Mouse (Mus musculus): Measurements from ENCODE around the gene Tubb4b. TPM values are rescaled to one million over a fixed set of nuclear protein-coding genes. Genes with fewer than 3 reads are reported as not detected.

Tubb4b gene
- polyA plus RNA-seq, 1 experiment from 2014 or later: 562 TPM

- Histone ChIP-seq H3K4me3 (no peak overlapping the region), H3K36me3 (replicated peaks) (no peaks in the 10 kb centered on the region), H3K4me1 (peaks cover 17% of the 10 kb centered on the region), H3K27ac (replicated peaks) (no peak overlapping the region), H3K9me3 (no peaks in the 10 kb centered on the region), H3K27me3 (replicated peaks; ENCODE audit: low read depth, poor library complexity, severe bottlenecking) (peaks cover 31% of the 10 kb centered on the region)
- WGBS: 89% methylated on average over 7 of the region's 7 CpGs
- DNase-seq (ENCODE audit: low spot score): no peak
Measured at GRCm38 (mm10) chr2:25230581-25230980, 6.1 kb upstream of the Tubb4b start.

- Histone ChIP-seq H3K4me1 (peaks cover 21% of the 10 kb centered on the region), H3K4me3 (no peak overlapping the region), H3K9me3 (no peaks in the 10 kb centered on the region), H3K27ac (replicated peaks) (no peak overlapping the region), H3K27me3 (replicated peaks; ENCODE audit: low read depth, poor library complexity, severe bottlenecking) (peaks cover 28% of the 10 kb centered on the region), H3K36me3 (replicated peaks) (no peaks in the 10 kb centered on the region)
- DNase-seq (ENCODE audit: low spot score): no peak
- WGBS: 78% methylated on average over 5 of the region's 5 CpGs
Measured at GRCm38 (mm10) chr2:25229582-25229981, 5.1 kb upstream of the Tubb4b start.

- H3K9me3 ChIP-seq: no peaks in the 10 kb centered on the region
- H3K27me3 ChIP-seq (replicated peaks; ENCODE audit: low read depth, poor library complexity, severe bottlenecking): peaks cover 25% of the 10 kb centered on the region
- 69% methylated on average over 6 of the region's 6 CpGs for WGBS
- peak overlapping the region; percentile 45 for H3K4me3 ChIP-seq
- no peak for DNase-seq (ENCODE audit: low spot score)
- peaks cover 21% of the 10 kb centered on the region for H3K4me1 ChIP-seq
- peak overlapping the region; percentile 77 for H3K27ac ChIP-seq (replicated peaks)
- H3K36me3 ChIP-seq (replicated peaks): no peaks in the 10 kb centered on the region
Measured at GRCm38 (mm10) chr2:25228995-25229530, 4.6 kb upstream of the Tubb4b start.

- Histone ChIP-seq H3K27me3 (replicated peaks; ENCODE audit: low read depth, poor library complexity, severe bottlenecking) (peaks cover 25% of the 10 kb centered on the region), H3K4me1 (peaks cover 25% of the 10 kb centered on the region), H3K36me3 (replicated peaks) (peaks cover 3% of the 10 kb centered on the region), H3K4me3 (peak overlapping the region; percentile 45), H3K27ac (replicated peaks) (peak overlapping the region; percentile 77), H3K9me3 (no peaks in the 10 kb centered on the region)
- DNase-seq (ENCODE audit: low spot score): peak; percentile 86
- under 1% methylated on average over 7 of the region's 7 CpGs for WGBS
Measured at GRCm38 (mm10) chr2:25228431-25228889, 4.0 kb upstream of the Tubb4b start.

DNA sequence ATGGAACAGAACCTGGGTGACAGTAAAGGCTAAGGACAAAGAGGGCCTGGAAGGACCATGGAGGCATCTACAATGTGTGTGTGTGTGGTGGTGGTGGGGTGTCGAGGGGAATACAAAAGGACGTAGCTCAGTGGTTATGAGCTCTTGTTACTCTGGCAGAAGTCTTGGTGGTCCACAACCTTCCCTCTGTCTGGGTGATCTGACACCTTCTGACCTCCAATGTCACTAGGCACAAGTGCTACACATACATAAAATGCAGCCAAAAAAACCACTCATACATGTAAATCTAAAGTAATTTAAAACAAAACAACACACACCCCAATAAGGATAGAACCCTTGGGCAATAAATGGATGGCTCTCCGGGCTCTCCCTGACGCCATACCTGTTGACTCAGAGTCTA lies 2.9 kb upstream of the Tubb4b start:
- 93% methylated on average over 4 of the region's 4 CpGs for WGBS
- H3K27ac ChIP-seq (replicated peaks): no peak overlapping the region
- peaks cover 12% of the 10 kb centered on the region for H3K36me3 ChIP-seq (replicated peaks)
- peaks cover 29% of the 10 kb centered on the region for H3K4me1 ChIP-seq
- no peak for DNase-seq (ENCODE audit: low spot score)
- H3K27me3 ChIP-seq (replicated peaks; ENCODE audit: low read depth, poor library complexity, severe bottlenecking): peaks cover 24% of the 10 kb centered on the region
- no peaks in the 10 kb centered on the region for H3K9me3 ChIP-seq
- H3K4me3 ChIP-seq: no peak overlapping the region

GRCm38 (mm10) chr2:25226864-25227263 lies 2.4 kb upstream of the Tubb4b start:
- H3K4me1 ChIP-seq: peaks cover 29% of the 10 kb centered on the region
- WGBS: 76% methylated on average over 5 of the region's 5 CpGs
- H3K9me3 ChIP-seq: no peaks in the 10 kb centered on the region
- peaks cover 18% of the 10 kb centered on the region for H3K36me3 ChIP-seq (replicated peaks)
- H3K27ac ChIP-seq (replicated peaks): peak overlapping the region; percentile 7; the same call in 1 of the 2 replicates
- DNase-seq (ENCODE audit: low spot score): no peak
- H3K4me3 ChIP-seq: no peak overlapping the region
- peaks cover 18% of the 10 kb centered on the region for H3K27me3 ChIP-seq (replicated peaks; ENCODE audit: low read depth, poor library complexity, severe bottlenecking)

DNA sequence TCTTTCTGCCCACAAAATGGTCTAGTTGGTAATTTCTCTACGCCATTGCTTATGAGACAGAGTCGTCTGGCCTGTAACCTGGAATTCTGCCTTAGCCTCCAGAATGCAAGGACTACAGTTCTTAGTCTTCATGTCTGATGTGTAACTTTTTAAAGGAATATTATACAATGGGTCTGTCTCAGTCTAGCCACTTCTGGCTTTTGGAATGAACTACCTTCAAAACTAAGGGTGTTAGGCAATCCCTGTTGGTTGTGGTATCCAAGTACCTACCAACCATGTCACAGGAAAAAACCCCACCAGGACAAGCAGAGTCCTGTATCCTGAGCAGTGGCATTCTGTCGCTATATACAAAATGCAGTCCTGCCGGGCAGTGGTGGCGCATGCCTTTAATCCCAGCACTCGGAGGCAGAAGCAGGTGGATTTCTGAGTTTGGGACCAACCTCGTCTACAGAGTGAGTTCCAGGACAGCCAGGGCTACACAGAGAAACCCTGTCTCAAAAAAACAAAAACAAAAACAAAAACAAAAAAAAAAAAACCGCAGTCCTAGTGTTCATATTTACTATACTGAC lies 1.4 kb upstream of the Tubb4b start:
- no peaks in the 10 kb centered on the region for H3K9me3 ChIP-seq
- H3K27me3 ChIP-seq (replicated peaks; ENCODE audit: low read depth, poor library complexity, severe bottlenecking): peaks cover 8% of the 10 kb centered on the region
- peak overlapping the region; percentile 84 for H3K4me3 ChIP-seq
- peak overlapping the region; percentile 91 for H3K27ac ChIP-seq (replicated peaks)
- peaks cover 29% of the 10 kb centered on the region for H3K4me1 ChIP-seq
- 75% methylated on average over 8 of the region's 8 CpGs for WGBS
- peaks cover 26% of the 10 kb centered on the region for H3K36me3 ChIP-seq (replicated peaks)
- no peak for DNase-seq (ENCODE audit: low spot score)

GRCm38 (mm10) chr2:25224766-25225752 lies 557 bp upstream of the Tubb4b start:
- Histone ChIP-seq H3K36me3 (replicated peaks) (peaks cover 26% of the 10 kb centered on the region), H3K27me3 (replicated peaks; ENCODE audit: low read depth, poor library complexity, severe bottlenecking) (peaks cover under 1% of the 10 kb centered on the region; the same call in 1 of the 2 replicates), H3K4me3 (peak overlapping the region; percentile 84), H3K4me1 (peaks cover 29% of the 10 kb centered on the region), H3K27ac (replicated peaks) (peak overlapping the region; percentile 91), H3K9me3 (no peaks in the 10 kb centered on the region)
- WGBS: 2% methylated on average over 41 of the region's 41 CpGs
- DNase-seq (ENCODE audit: low spot score): peak; percentile 98

- 1% methylated on average over 53 of the region's 53 CpGs for WGBS
- Histone ChIP-seq H3K27me3 (replicated peaks; ENCODE audit: low read depth, poor library complexity, severe bottlenecking) (no peaks in the 10 kb centered on the region), H3K27ac (replicated peaks) (peak overlapping the region; percentile 93), H3K4me3 (peak overlapping the region; percentile 84), H3K36me3 (replicated peaks) (peaks cover 26% of the 10 kb centered on the region), H3K4me1 (peaks cover 26% of the 10 kb centered on the region), H3K9me3 (no peaks in the 10 kb centered on the region)
- DNase-seq (ENCODE audit: low spot score): no peak
Measured at GRCm38 (mm10) chr2:25223681-25224491, 616 bp downstream of the Tubb4b start.

- H3K9me3 ChIP-seq: no peaks in the 10 kb centered on the region
- DNase-seq (ENCODE audit: low spot score): no peak
- 70% methylated on average over 5 of the region's 5 CpGs for WGBS
- peaks cover 17% of the 10 kb centered on the region for H3K4me1 ChIP-seq
- H3K4me3 ChIP-seq: no peak overlapping the region
- peaks cover 26% of the 10 kb centered on the region for H3K36me3 ChIP-seq (replicated peaks)
- H3K27ac ChIP-seq (replicated peaks): no peak overlapping the region
- H3K27me3 ChIP-seq (replicated peaks; ENCODE audit: low read depth, poor library complexity, severe bottlenecking): no peaks in the 10 kb centered on the region
Measured at GRCm38 (mm10) chr2:25221331-25221772, 3.1 kb downstream of the Tubb4b start.

- H3K27ac ChIP-seq (replicated peaks): no peak within 1 kb of the TSS
- no peak within 1 kb of the TSS for H3K4me3 ChIP-seq
- H3K4me1 ChIP-seq: peaks cover 5% of the 10 kb centered on the region
- no peak for DNase-seq (ENCODE audit: low spot score)
- no peaks in the 10 kb centered on the region for H3K9me3 ChIP-seq
- H3K27me3 ChIP-seq (replicated peaks; ENCODE audit: low read depth, poor library complexity, severe bottlenecking): peaks cover 10% of the 10 kb centered on the region; the same call in 1 of the 2 replicates
- H3K36me3 ChIP-seq (replicated peaks): peaks cover 22% of the 10 kb centered on the region
Measured at GRCm38 (mm10) chr2:25218445-25218844, 6.1 kb downstream of the Tubb4b start, which contains the start of gene Fam166a. Gene Fam166a, plus strand, starts transcription at chr2:25218745.

DNA sequence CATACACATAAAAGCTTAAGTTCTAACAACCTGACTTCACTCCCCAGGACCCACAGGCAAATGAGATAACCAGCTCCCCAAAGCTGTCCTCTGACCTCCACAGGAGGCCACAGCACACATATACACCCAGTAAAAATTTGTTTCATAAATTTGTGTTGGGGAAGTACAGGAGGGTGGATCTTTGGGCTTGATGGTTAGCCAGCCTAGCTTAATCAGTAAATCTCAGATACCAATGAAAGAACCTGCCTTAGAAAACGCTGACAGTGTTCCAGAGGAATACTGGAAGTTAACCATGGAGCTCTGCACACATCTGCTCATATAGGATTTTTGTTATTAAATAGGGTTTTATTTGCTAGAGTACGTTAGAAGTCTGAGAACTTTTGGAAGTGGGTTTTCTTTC lies 6.8 kb downstream of the Tubb4b start:
- H3K27me3 ChIP-seq (replicated peaks; ENCODE audit: low read depth, poor library complexity, severe bottlenecking): peaks cover 18% of the 10 kb centered on the region
- no peak overlapping the region for H3K27ac ChIP-seq (replicated peaks)
- WGBS: 63% methylated on average over 2 of the region's 2 CpGs
- DNase-seq (ENCODE audit: low spot score): no peak
- H3K36me3 ChIP-seq (replicated peaks): peaks cover 14% of the 10 kb centered on the region
- no peak overlapping the region for H3K4me3 ChIP-seq
- H3K9me3 ChIP-seq: no peaks in the 10 kb centered on the region
- H3K4me1 ChIP-seq: no peaks in the 10 kb centered on the region
